Mouse (Mus musculus) adrenal gland, postnatal 14 days (tissue): ENCODE results near the gene Tbcel. TPM values are rescaled to one million over a fixed set of nuclear protein-coding genes. Genes with fewer than 3 reads are reported as not detected.

ENCODE experiments used
- DNase-seq: peaks from one replicate; pipeline ENCODE4 v3.0.0; 2021; ENCODE audit warnings: mixed read lengths
- total RNA-seq: library from RNA; stranded (reverse); gene quantifications from 2 replicates; pipeline ENCODE4 v1.2.3, GENCODE M21; 2021

The Tbcel gene
- total RNA-seq, 1 experiment from 2014 or later: 43.2 TPM

GRCm38 (mm10) chr9:42486913-42487312 is 20.7 kb downstream of the Tbcel start:
- no peak for DNase-seq

GRCm38 (mm10) chr9:42484667-42485066 is 22.9 kb downstream of the Tbcel start:
- DNase-seq: peak; percentile 51

- DNase-seq: no peak
Measured at GRCm38 (mm10) chr9:42482944-42483343, 24.7 kb downstream of the Tbcel start.

- no peak for DNase-seq
Measured at GRCm38 (mm10) chr9:42476166-42476565, 31.4 kb downstream of the Tbcel start.

- DNase-seq: no peak
Measured at GRCm38 (mm10) chr9:42474244-42474643, 33.4 kb downstream of the Tbcel start.

- peak; percentile 96 for DNase-seq
Measured at GRCm38 (mm10) chr9:42471921-42472747, 35.5 kb downstream of the Tbcel start.

- DNase-seq: peak; percentile 83
Measured at GRCm38 (mm10) chr9:42471214-42471613, 36.4 kb downstream of the Tbcel start.

GRCm38 (mm10) chr9:42469323-42469722 is 38.3 kb downstream of the Tbcel start:
- no peak for DNase-seq

- DNase-seq: no peak
Measured at GRCm38 (mm10) chr9:42468360-42468759, 39.2 kb downstream of the Tbcel start.

- no peak for DNase-seq
Measured at GRCm38 (mm10) chr9:42467116-42467815, 40.3 kb downstream of the Tbcel start.

GRCm38 (mm10) chr9:42465661-42466091 is 41.9 kb downstream of the Tbcel start:
- no peak for DNase-seq

- no peak for DNase-seq
Measured at GRCm38 (mm10) chr9:42464181-42464580, 43.4 kb downstream of the Tbcel start.

GRCm38 (mm10) chr9:42463220-42463989 is 44.2 kb downstream of the Tbcel start:
- DNase-seq: peak; percentile 86

GRCm38 (mm10) chr9:42462585-42463219 is 44.9 kb downstream of the Tbcel start:
- no peak for DNase-seq

GRCm38 (mm10) chr9:42461390-42462108 is 46.1 kb downstream of the Tbcel start:
- peak; percentile 44 for DNase-seq

GRCm38 (mm10) chr9:42460353-42460752 is 47.3 kb downstream of the Tbcel start:
- DNase-seq: no peak

GRCm38 (mm10) chr9:42459736-42460135 is 47.9 kb downstream of the Tbcel start:
- DNase-seq: no peak

- DNase-seq: peak; percentile 29
Measured at GRCm38 (mm10) chr9:42458741-42459515, 48.7 kb downstream of the Tbcel start.

GRCm38 (mm10) chr9:42457501-42457900 is 50.1 kb downstream of the Tbcel start:
- DNase-seq: no peak

- no peak for DNase-seq
Measured at GRCm38 (mm10) chr9:42454364-42454763, 53.2 kb downstream of the Tbcel start.

- no peak for DNase-seq
Measured at GRCm38 (mm10) chr9:42449043-42449442, 58.6 kb downstream of the Tbcel start.
